Mouse (Mus musculus): ENCODE data around the gene Arl9. TPM values are rescaled to one million over a fixed set of nuclear protein-coding genes. Genes with fewer than 3 reads are reported as not detected.
A peak's percentile ranks its signal among the peaks of the same experiment; 100 is the strongest.
"Not testable (repeated sequence)": the region's sequence is repeated elsewhere in the genome, so short reads cannot be mapped to it uniquely, and the experiment has no call there.

Arl9 gene
- total and polyA plus RNA-seq, 2 experiments from 2014 or later: not detected

DNA sequence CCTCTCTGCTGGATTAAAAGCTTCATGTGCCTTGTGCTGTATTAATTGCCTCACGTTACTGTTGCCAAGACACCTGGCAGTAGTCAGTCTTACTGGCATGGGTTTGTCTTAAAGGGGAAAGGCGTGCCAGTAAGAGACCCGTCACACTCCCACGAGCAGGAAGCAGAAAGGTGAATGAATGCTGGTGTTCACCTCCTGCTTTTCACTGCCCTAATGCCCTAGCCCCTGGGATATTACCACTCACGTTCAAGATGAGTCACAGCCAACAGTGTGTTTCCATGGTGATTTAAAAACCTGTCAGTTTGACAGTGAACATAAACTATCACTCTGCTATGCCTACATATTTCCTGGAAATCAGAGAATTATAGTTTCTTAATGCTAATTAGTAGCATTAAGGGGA is 34.6 kb upstream of the Arl9 start:
- DNase-seq (ENCODE audit: low spot score) (no peak), ATAC-seq (no peak)
- Histone ChIP-seq H3K9ac (replicated peaks; ENCODE audit: low read length) (no peak overlapping the region), H3K4me2 (ENCODE audit: low read depth, low read length) (no peak overlapping the region), H3K36me3 (ENCODE audit: insufficient read depth, low read length) (peaks cover 25% of the 10 kb centered on the region), H3K27me3 (ENCODE audit: insufficient read depth, low read length) (no peaks in the 10 kb centered on the region), H3K9me3 (ENCODE audit: low read length) (no peaks in the 10 kb centered on the region), H3K4me1 (ENCODE audit: insufficient read depth, low read length) (peaks cover 7% of the 10 kb centered on the region; the same call in 1 of the 2 replicates), H3K27ac (no peak overlapping the region), H3K4me3 (ENCODE audit: low read length) (no peak overlapping the region)
- 67% methylated on average over 5 of the region's 5 CpGs for WGBS
- no peak for TF ChIP-seq CTCF (IDR thresholded peaks at IDR 0.05; ENCODE audit: low read depth)

DNA sequence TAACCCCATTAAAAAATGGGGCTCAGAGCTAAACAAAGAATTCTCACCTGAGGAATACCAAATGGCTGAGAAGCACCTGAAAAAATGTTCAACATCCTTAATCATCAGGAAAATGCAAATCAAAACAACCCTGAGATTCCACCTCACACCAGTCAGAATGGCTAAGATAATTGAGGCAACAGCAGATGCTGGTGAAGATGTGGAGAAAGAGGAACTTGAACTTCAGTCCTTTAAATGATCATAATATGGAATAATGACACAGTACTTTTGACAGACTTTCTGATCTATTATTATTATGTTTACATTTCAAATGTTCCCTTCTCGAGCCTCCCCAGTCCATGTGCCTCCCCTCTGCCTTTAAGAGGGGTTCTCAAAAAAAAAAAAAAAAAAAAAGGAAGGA is 32.7 kb upstream of the Arl9 start:
- not testable (repeated sequence) for H3K4me2 ChIP-seq (ENCODE audit: low read depth, low read length); H3K4me3 ChIP-seq (ENCODE audit: low read length); H3K9me3 ChIP-seq (ENCODE audit: low read length); ATAC-seq; DNase-seq (ENCODE audit: low spot score); H3K9ac ChIP-seq (replicated peaks; ENCODE audit: low read length); H3K27me3 ChIP-seq (ENCODE audit: insufficient read depth, low read length); H3K27ac ChIP-seq
- WGBS: 89% methylated on average over 1 of the region's 1 CpGs
- Histone ChIP-seq H3K36me3 (ENCODE audit: insufficient read depth, low read length) (peaks cover 16% of the 10 kb centered on the region), H3K4me1 (ENCODE audit: insufficient read depth, low read length) (peaks cover 12% of the 10 kb centered on the region)

DNA sequence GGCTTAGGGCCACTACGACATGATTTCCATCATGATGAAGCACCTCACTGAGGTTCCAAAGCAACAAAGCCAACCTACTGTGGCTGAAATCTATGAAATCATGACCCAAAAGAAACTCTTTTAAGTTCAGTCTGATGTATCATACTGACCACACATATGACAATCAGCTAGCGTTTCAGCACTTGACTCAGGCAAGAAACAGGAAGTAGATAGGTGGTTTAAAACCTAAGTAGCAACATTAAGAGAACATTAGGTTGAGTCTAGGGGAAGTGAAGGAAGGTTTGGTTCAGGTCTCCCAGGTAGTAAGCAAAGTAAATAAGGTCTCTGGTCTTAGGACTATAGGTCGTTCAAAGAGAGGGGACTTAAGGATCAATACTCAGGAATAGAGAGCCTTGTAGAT is 30.4 kb upstream of the Arl9 start:
- H3K4me3 ChIP-seq (ENCODE audit: low read length): peak overlapping the region; percentile 84
- H3K9ac ChIP-seq (replicated peaks; ENCODE audit: low read length): peak overlapping the region; percentile 89
- peaks cover 12% of the 10 kb centered on the region for H3K4me1 ChIP-seq (ENCODE audit: insufficient read depth, low read length)
- no peak for ATAC-seq
- no peak for TF ChIP-seq CTCF (IDR thresholded peaks at IDR 0.05; ENCODE audit: low read depth)
- no peak for DNase-seq (ENCODE audit: low spot score)
- H3K27ac ChIP-seq: no peak overlapping the region
- H3K27me3 ChIP-seq (ENCODE audit: insufficient read depth, low read length): no peaks in the 10 kb centered on the region
- H3K36me3 ChIP-seq (ENCODE audit: insufficient read depth, low read length): peaks cover 9% of the 10 kb centered on the region; the same call in 1 of the 2 replicates
- peak overlapping the region; percentile 97 for H3K4me2 ChIP-seq (ENCODE audit: low read depth, low read length)
- no peaks in the 10 kb centered on the region for H3K9me3 ChIP-seq (ENCODE audit: low read length)
- WGBS: 75% methylated on average over 3 of the region's 3 CpGs

DNA sequence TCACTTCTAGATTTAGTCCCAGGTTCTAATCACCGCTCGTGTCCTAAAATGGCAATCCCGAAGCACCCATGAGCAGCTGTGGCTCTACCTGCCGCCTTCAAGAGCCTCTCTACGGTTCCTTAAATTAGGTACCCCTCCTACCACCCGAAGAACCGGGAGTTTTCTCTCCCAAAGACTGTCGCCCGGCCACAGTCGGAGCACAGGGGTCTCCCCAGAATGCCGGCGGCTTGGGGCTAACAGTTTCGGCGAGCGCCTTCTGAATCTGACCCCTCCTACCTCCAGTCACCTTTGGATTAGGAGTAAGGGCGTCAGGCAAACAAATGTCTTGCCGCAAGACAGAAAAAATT is 29.7 kb upstream of the Arl9 start:
- Histone ChIP-seq H3K27me3 (ENCODE audit: insufficient read depth, low read length) (no peaks in the 10 kb centered on the region), H3K9ac (replicated peaks; ENCODE audit: low read length) (peak overlapping the region; percentile 89), H3K27ac (peak overlapping the region; percentile 91), H3K4me1 (ENCODE audit: insufficient read depth, low read length) (peaks cover 12% of the 10 kb centered on the region), H3K4me3 (ENCODE audit: low read length) (peak overlapping the region; percentile 84), H3K36me3 (ENCODE audit: insufficient read depth, low read length) (peaks cover 6% of the 10 kb centered on the region; the same call in 1 of the 2 replicates), H3K9me3 (ENCODE audit: low read length) (no peaks in the 10 kb centered on the region), H3K4me2 (ENCODE audit: low read depth, low read length) (peak overlapping the region; percentile 97)
- DNase-seq (ENCODE audit: low spot score): peak; percentile 3
- WGBS: 4% methylated on average over 17 of the region's 17 CpGs
- TF ChIP-seq CTCF (IDR thresholded peaks at IDR 0.05; ENCODE audit: low read depth): no peak
- peak; percentile 22; the same call in 1 of the 2 replicates for ATAC-seq

DNA sequence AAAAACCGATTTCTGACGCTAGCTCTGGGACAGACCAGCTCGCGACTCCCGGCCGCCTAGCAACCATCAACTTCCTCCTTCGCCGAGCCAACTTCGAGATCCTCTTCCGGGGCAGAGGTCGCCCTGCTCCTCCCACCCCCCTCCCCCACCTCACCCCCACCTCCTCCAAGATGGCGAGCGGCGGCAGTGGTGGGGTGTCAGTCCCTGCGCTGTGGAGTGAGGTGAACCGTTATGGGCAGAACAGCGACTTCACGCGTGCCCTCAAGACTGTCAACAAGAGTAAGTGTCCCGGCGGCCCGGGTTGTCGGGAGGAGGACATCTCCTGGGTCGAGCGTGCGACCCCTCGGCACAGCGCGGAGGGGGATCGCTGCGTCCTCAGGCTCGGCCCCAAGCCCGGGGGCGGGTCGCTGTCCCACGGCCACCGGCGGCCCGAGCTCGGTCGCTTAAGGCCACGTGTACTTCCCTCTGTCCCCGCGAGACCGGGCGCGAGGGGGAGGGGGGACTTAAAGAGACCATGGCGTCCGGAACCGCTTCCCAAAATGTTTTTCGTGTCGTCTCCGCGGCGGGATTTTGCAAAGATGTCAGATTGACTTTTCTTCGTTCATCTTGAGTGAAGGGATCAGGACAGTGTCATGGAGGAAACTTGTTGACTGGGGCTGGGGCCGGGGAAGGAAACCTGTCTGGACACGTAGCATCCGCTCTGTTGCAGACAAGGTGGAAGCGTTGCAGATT is 29.1 kb upstream of the Arl9 start, which contains the start of gene Srp72:
Gene Srp72 (plus strand): TSS at position 130 of the 732 bp plus-strand sequence.
- peak; percentile 96 for ATAC-seq

DNA sequence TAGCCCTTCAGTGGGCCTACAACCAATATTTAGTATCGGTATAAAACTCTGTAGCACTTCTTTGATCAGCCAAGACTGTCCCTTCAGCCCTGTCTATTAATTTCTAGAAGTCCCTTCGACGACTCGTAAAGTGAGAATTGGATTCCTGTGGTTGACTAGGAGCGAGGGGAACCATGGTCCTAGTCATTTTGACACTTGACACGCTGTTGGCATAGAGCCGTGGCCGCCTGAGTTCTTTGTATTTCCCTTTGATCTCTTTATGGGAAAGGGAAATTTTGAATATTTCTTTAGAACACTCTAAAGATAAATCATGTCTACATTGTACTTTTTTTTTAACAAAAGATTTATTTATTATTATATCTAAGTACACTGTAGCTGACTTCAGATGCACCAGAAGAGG is 28.1 kb upstream of the Arl9 start:
- no peak for ATAC-seq
- Histone ChIP-seq H3K27ac (no peak overlapping the region), H3K4me3 (ENCODE audit: low read length) (peak overlapping the region; percentile 84; the same call in 1 of the 2 replicates), H3K36me3 (ENCODE audit: insufficient read depth, low read length) (peaks cover 16% of the 10 kb centered on the region), H3K27me3 (ENCODE audit: insufficient read depth, low read length) (no peaks in the 10 kb centered on the region), H3K4me1 (ENCODE audit: insufficient read depth, low read length) (peaks cover 12% of the 10 kb centered on the region), H3K9ac (replicated peaks; ENCODE audit: low read length) (peak overlapping the region; percentile 89), H3K9me3 (ENCODE audit: low read length) (no peaks in the 10 kb centered on the region), H3K4me2 (ENCODE audit: low read depth, low read length) (peak overlapping the region; percentile 97)
- TF ChIP-seq CTCF (IDR thresholded peaks at IDR 0.05; ENCODE audit: low read depth): no peak
- WGBS: 81% methylated on average over 8 of the region's 8 CpGs
- no peak for DNase-seq (ENCODE audit: low spot score)

More for the DNA sequence above, 29.1 kb upstream of the Arl9 start, which contains the start of gene Srp72:
- Histone ChIP-seq H3K4me1 (ENCODE audit: insufficient read depth, low read length) (peaks cover 12% of the 10 kb centered on the region), H3K27ac (peak within 1 kb of the TSS; percentile 91), H3K4me3 (ENCODE audit: low read length) (peak within 1 kb of the TSS; percentile 84), H3K27me3 (ENCODE audit: insufficient read depth, low read length) (no peaks in the 10 kb centered on the region), H3K9ac (replicated peaks; ENCODE audit: low read length) (peak within 1 kb of the TSS; percentile 89), H3K9me3 (ENCODE audit: low read length) (no peaks in the 10 kb centered on the region), H3K36me3 (ENCODE audit: insufficient read depth, low read length) (peaks cover 9% of the 10 kb centered on the region), H3K4me2 (ENCODE audit: low read depth, low read length) (peak within 1 kb of the TSS; percentile 97)
- WGBS: under 1% methylated on average over 60 of the region's 60 CpGs
- DNase-seq (ENCODE audit: low spot score): peak; percentile 92
- no peak for TF ChIP-seq CTCF (IDR thresholded peaks at IDR 0.05; ENCODE audit: low read depth)

DNA sequence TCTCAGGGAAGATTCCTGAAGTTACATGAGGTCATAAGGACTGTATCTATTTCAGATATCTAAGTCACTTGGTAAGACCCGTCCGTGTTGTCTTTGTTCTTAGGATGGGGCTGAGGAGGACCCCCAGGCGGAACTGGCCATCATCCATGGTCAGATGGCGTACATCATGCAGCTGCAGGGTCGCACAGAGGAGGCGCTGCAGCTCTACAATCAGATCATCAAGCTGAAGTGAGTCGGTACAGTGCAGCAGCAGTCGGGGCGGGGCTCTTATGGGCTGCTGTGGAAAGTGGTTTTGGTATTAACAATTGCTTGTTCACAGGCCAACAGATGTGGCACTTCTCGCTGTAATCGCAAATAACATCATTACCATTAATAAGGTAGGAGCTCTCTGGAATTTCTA is 19.8 kb upstream of the Arl9 start:
- DNase-seq (ENCODE audit: low spot score) (no peak), ATAC-seq (no peak)
- H3K36me3 ChIP-seq (ENCODE audit: insufficient read depth, low read length): peaks cover 52% of the 10 kb centered on the region
- WGBS: 94% methylated on average over 11 of the region's 11 CpGs
- no peak overlapping the region for H3K27ac ChIP-seq
- TF ChIP-seq CTCF (IDR thresholded peaks at IDR 0.05; ENCODE audit: low read depth): no peak
- H3K9me3 ChIP-seq (ENCODE audit: low read length): no peaks in the 10 kb centered on the region
- no peaks in the 10 kb centered on the region for H3K27me3 ChIP-seq (ENCODE audit: insufficient read depth, low read length)
- H3K9ac ChIP-seq (replicated peaks; ENCODE audit: low read length): no peak overlapping the region
- no peak overlapping the region for H3K4me3 ChIP-seq (ENCODE audit: low read length)
- no peak overlapping the region for H3K4me2 ChIP-seq (ENCODE audit: low read depth, low read length)
- H3K4me1 ChIP-seq (ENCODE audit: insufficient read depth, low read length): no peaks in the 10 kb centered on the region
